Mouse (Mus musculus) urinary bladder, adult 18-20 months (tissue): ENCODE measurements at regions not wholly inside any gene's neighbourhood (a gene's known extent, or its start where the extent isn't known, plus 50 kb on each side); places are given as distances from the start of the nearest gene placed in this dataset.

Experiments used
- DNase-seq, 2 experiments: peaks; one replicate each; pipeline ENCODE4 v3.0.0; 2022; ENCODE audit warnings: low spot score in 2 of 2, mixed read lengths in 2 of 2

GRCm38 (mm10) chr16:77237272-77237603 is 223.7 kb downstream of the Usp25 start:
- no peak for DNase-seq

- no peak for DNase-seq
Observed at GRCm38 (mm10) chr16:77236509-77237271, 223.2 kb downstream of the Usp25 start.

GRCm38 (mm10) chr16:77236021-77236420 is 222.5 kb downstream of the Usp25 start:
- DNase-seq: no peak

- no peak for DNase-seq
Observed at GRCm38 (mm10) chr16:77235449-77235848, 221.9 kb downstream of the Usp25 start.
